Mouse (Mus musculus) 3134 (cell line): Measurements from ENCODE around the gene Ngef.
"Not testable (repeated sequence)": the region's sequence is repeated elsewhere in the genome, so short reads cannot be mapped to it uniquely, and the experiment has no call there.

ENCODE experiments used
- DNase-seq: peaks from one replicate; pipeline ENCODE4 v3.0.0-alpha.2; 2011; ENCODE audit warnings: low spot score; ENCODE audit not compliant: insufficient read length; ENCODE audit errors: extremely low read depth

Gene Ngef

DNA sequence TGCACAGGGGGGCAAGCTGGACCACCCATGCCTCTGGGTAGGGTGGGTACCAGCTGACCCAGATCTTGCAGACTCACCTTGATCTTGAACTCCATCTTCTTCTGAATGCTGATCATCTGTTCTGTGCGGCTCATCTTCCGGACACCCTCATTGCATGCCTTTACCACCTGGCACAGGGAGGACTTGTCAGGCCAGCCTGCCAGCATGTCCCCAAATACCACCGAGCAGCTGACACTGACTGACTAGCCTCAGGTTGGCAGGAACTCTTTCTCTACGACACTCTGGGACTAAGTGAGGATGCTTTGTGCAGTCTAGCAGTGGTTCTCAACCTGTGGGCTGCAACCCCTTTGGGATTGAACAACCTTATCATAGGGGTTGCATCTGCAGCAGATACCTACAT is 91.1 kb downstream of the Ngef start:
- no peak for DNase-seq

GRCm38 (mm10) chr1:87475076-87475895 is 98.4 kb downstream of the Ngef start:
- no peak for DNase-seq

DNA sequence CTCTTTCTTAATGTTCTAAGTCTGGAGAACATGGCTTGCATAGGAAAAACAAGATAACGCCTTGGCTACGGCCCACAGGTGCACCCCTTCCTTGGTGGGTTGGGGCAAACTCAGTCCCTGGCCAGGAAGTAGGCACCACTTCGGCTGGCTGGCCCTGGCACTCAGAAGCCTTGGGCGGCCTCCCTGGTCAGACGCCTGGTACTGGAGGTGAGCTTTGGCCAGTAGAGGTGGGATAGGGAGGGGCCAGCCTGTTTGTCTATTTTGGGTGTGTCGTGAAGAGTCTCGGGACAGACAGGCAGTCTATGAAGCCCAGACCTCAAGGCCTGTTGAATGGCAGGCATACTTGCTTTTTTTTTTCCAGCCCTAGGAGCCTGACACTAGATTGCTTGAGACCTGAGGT is 101.1 kb downstream of the Ngef start:
- no peak for DNase-seq

DNA sequence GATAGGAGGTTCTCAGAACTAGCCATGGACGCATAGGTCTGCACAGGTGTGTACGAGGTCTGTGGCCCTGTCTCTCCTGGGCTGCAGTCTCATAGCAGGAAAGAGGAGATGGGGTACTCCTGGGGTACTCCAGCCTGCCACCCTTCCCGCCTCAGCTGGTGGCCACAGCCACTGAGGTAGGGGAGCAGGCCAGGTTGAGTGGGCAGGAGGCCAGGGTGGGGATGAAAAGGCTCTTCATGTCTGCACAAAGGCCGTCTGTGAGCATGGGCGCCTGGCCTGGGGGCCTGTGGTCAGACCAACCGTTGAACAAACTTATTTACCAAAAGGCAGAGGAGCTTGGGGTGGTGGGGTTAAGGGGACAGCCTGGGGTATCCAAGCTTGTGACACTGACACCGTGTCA is 101.8 kb downstream of the Ngef start:
- no peak for DNase-seq

DNA sequence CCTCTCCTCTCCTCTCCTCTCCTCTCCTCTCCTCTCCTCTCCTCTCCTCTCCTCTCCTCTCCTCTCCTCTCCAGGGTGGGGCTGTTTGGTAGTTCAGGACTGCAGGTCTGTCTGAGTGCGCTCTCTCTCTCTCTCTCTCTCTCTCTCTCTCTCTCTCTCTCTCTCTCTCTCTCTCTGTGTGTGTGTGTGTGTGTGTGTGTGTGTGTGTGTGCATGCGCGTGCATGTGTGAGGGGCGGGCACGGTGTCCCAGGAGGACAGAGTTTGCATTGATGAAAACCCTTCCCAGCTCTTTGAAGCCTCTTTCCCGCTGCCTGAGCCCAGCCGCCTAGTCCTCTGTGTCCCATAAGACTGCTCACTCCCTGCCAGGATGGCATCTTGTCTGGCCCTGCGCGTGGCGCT is 103.7 kb downstream of the Ngef start, which contains the start of gene Snorc:
TSS of gene Snorc (plus strand) at position 301 of the 400 bp plus-strand sequence.
- not testable (repeated sequence) for DNase-seq

DNA sequence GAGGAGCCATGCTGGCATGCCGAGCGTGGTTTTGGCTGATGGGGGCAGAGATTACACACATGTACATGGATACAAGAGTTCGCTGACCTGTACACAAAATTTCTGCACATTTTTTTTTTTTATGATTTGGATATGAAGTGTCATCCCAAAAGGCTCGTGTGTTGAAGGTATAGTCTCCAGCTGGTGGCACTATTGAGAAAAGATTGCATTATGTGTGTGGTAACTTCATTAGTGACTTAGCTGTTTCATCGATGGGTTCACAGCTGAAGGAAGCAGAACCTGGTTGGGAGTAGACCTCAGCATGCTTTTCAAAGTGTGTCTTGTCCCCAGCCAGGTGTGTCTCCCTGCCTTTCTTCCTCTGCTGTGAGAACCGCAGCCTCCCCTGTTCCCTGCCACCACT is 105.3 kb downstream of the Ngef start:
- DNase-seq, result no peak

DNA sequence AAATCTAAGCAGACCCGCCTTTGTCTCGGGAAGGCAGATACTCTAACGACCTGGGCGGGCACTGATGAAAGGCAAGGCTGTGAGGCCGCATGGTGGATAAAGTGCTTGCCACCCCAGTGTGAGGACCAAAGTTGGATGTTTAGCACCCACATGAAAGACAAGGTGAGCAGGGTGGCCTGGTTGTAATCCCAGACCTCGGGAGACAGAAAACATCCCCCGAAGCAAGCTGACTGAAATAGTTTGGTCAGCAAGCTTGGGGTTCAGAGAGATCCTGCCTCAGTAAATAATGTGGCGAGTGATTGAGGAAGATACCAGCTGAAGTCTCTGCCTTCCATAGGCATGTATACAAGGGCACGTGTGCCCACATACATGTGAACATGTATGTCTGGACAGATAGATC is 106.2 kb downstream of the Ngef start:
- DNase-seq, result no peak

DNA sequence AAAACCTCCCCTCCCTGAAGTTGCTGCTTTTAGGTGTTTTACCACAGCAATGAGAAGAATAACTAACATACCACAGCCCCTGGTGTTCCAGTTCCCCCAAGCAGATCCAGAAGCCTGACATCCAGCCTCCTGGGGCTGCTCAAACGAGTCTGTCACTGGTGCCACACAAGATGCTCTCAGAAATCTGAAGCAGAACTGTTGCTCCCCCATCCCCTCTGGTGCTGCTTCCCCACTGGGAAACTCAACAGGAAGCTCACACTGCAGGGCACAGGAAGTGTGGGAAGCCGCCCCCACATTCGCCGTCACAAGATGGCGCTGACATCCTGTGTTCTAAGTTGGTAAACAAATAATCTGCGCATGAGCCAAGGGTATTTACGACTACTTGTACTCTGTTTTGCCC is 113.8 kb downstream of the Ngef start:
- not testable (repeated sequence) for DNase-seq

- DNase-seq, result no peak
These were observed 115.6 kb downstream of the Ngef start for GRCm38 (mm10) chr1:87458045-87458444.

DNA sequence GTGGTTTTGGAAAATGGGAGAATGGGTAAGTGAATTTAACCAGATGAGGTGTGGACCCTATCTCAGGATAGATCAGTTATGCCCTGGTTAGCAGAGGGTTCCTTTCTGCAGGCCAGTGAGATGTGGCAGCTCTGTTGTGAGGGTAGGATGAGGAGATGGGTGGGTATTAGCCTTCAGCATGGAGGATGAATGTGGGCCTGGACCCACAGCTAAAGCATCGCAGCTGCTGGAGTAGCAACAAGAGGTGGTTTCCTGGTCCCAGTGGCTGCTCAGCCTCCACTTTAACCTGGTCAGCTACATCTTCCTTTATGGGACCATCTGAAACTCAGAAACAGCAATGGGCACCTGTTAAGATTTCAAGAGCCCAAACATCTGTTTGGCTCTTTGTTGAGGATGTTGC is 117.2 kb downstream of the Ngef start:
- no peak for DNase-seq

DNA sequence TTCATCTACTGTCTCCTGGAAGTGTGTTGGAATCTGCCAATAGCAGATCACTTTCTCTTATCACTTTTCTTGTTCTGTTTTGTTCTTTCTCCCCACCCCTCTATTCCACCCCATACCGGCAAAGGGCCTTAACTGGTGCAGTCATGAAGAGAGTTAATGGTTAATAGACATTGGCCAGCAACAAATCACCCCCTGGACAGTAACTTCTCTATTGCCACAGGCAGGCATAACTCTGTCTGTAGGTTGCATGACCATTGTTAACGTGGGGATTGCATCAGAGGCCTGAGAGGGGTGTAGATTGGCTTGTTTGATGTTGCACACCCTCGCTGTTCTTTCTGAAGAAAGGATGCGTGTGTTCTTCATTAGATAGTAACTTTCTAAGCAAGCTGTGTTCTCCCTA is 124.2 kb downstream of the Ngef start:
- no peak for DNase-seq

GRCm38 (mm10) chr1:87447183-87448104 is 126.2 kb downstream of the Ngef start:
- DNase-seq, result peak; percentile 16

DNA sequence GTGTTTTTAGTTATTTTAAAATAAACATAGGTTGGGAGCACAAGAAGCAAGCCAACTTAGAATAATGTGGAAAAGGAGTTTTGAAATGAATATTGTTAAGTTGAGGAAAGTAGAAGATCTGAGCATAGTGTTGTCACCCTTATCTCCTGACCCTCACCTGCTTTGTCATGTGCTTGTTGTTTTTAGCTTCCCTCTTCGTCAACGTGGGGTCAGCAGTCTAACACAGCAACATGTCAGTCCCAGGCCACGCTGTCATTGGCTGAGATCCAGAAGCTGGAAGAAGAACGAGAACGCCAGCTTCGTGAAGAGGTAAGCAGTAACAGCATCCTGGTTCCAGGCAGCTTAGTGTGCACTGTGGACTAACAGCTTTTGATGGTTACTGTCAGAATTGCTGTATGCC is 137.1 kb downstream of the Ngef start:
- DNase-seq, result no peak

- DNase-seq, result no peak
These were observed 138.5 kb downstream of the Ngef start for GRCm38 (mm10) chr1:87435125-87435524.
